Mouse (Mus musculus): ENCODE results near the gene 4931429L15Rik.

- TF ChIP-seq POLR2A (IDR thresholded peaks at IDR 0.05; ENCODE audit: borderline replicate concordance, extremely low read depth, insufficient read depth, insufficient read length, poor library complexity, severe bottlenecking) (no peak), CTCF (IDR thresholded peaks at IDR 0.05; ENCODE audit: borderline replicate concordance, extremely low read depth, insufficient read depth, insufficient read length) (peak; percentile 58)
These were observed 8.2 kb upstream of the 4931429L15Rik start for GRCm38 (mm10) chr9:46327706-46328571.
